Mouse (Mus musculus) MEL (cell line): Measurements from ENCODE around the gene Itga10. TPM values are rescaled to one million over a fixed set of nuclear protein-coding genes. Genes with fewer than 3 reads are reported as not detected.

Experiments
- DNase-seq: peaks from one replicate; pipeline ENCODE4 v3.0.0; 2011; ENCODE audit warnings: low read depth, low spot score
- H3K27ac ChIP-seq: 2 replicates; pipeline ENCODE4 v1.5.1; 2012; ENCODE audit warnings: low read depth, mild to moderate bottlenecking, control low read depth, low read length, moderate library complexity; ENCODE audit not compliant: control insufficient read depth
- H3K27me3 ChIP-seq, 2 experiments: fragments of 150-350 bp in 1 of 2; sonication (generic) in 1 of 2; 2 replicates each; pipeline ENCODE4 v1.6.1; 2012; ENCODE audit warnings: low read length in 2 of 2, mild to moderate bottlenecking in 2 of 2, improper control_type of control experiment in 1 of 2, moderate library complexity in 1 of 2; ENCODE audit not compliant: insufficient read depth in 2 of 2, control insufficient read depth in 1 of 2
- H3K36me3 ChIP-seq, 2 experiments: 2 replicates each; pipeline ENCODE4 v1.6.1; 2012 to 2014; ENCODE audit warnings: low read length in 2 of 2, improper control_type of control experiment in 1 of 2, inconsistent platforms in 1 of 2, mild to moderate bottlenecking in 1 of 2; ENCODE audit not compliant: insufficient read depth in 2 of 2, control insufficient read depth in 1 of 2
- H3K4me1 ChIP-seq, 2 experiments: fragments of 150-350 bp in 1 of 2; sonication (generic) in 1 of 2; 2 replicates each; pipeline ENCODE4 v1.6.1; 2012; ENCODE audit warnings: low read length in 2 of 2, improper control_type of control experiment in 1 of 2, mild to moderate bottlenecking in 1 of 2; ENCODE audit not compliant: insufficient read depth in 2 of 2, control insufficient read depth in 1 of 2
- H3K4me3 ChIP-seq, 2 experiments: fragments of 150-350 bp in 1 of 2; sonication (generic) in 1 of 2; 2 replicates each; pipeline ENCODE4 v1.5.1; 2012; ENCODE audit warnings: low read depth in 2 of 2, low read length in 2 of 2, mild to moderate bottlenecking in 2 of 2, moderate library complexity in 2 of 2, control low read depth in 1 of 2, improper control_type of control experiment in 1 of 2; ENCODE audit not compliant: control insufficient read depth in 1 of 2, insufficient read depth in 1 of 2
- H3K79me2 ChIP-seq: 2 replicates; pipeline ENCODE4 v1.6.1; 2012; ENCODE audit warnings: mild to moderate bottlenecking, low read length, moderate library complexity; ENCODE audit not compliant: control insufficient read depth, poor library complexity, insufficient read depth
- H3K9ac ChIP-seq: 2 replicates; pipeline ENCODE4 v1.6.1; 2012; ENCODE audit warnings: low read depth, mild to moderate bottlenecking, control low read depth, low read length, moderate library complexity; ENCODE audit not compliant: control insufficient read depth, poor library complexity, severe bottlenecking
- H3K9me3 ChIP-seq: fragments of 150-350 bp; sonication (generic); replicated peaks from 2 replicates; pipeline ENCODE4 v1.6.1; 2012; ENCODE audit warnings: mild to moderate bottlenecking, low read length, improper control_type of control experiment, moderate library complexity; ENCODE audit not compliant: insufficient read depth
- CHD2 ChIP-seq: IDR thresholded peaks from 2 replicates; pipeline ENCODE4 v1.6.1; 2011; ENCODE audit warnings: low read length, improper control_type of control experiment
- CTCF ChIP-seq, 3 experiments: IDR thresholded peaks in 2 of 3; conservative IDR thresholded peaks in 1 of 3; 2 replicates each; pipeline ENCODE4 v1.5.1; 2011 to 2012; ENCODE audit warnings: low read length in 3 of 3, low read depth in 2 of 3, mild to moderate bottlenecking in 2 of 3, improper control_type of control experiment in 1 of 3, inconsistent platforms in 1 of 3, mixed read lengths in 1 of 3, moderate library complexity in 1 of 3; ENCODE audit not compliant: control insufficient read depth in 1 of 3, insufficient read depth in 1 of 3, poor library complexity in 1 of 3, severe bottlenecking in 1 of 3
- ELF1 ChIP-seq: IDR thresholded peaks from 2 replicates; pipeline ENCODE4 v1.6.1; 2014; ENCODE audit warnings: low read depth, mild to moderate bottlenecking, inconsistent platforms, low read length, improper control_type of control experiment, moderate library complexity
- EP300 ChIP-seq, 2 experiments: IDR thresholded peaks; 2 replicates each; pipeline ENCODE4 v1.6.1; 2011; ENCODE audit warnings: improper control_type of control experiment in 2 of 2, low read length in 2 of 2, low read depth in 1 of 2, mild to moderate bottlenecking in 1 of 2
- ETS1 ChIP-seq: IDR thresholded peaks from 2 replicates; pipeline ENCODE4 v1.6.1; 2012; ENCODE audit warnings: low read depth, mild to moderate bottlenecking, inconsistent platforms, low read length, improper control_type of control experiment, moderate library complexity
- GABPA ChIP-seq: IDR thresholded peaks from 2 replicates; pipeline ENCODE4 v1.6.1; 2012; ENCODE audit warnings: low read depth, mild to moderate bottlenecking, inconsistent platforms, low read length, improper control_type of control experiment, moderate library complexity
- GATA1 ChIP-seq: IDR thresholded peaks from 2 replicates; pipeline ENCODE4 v1.6.1; 2011; ENCODE audit warnings: low read depth, low read length, improper control_type of control experiment
- HCFC1 ChIP-seq: IDR thresholded peaks from 2 replicates; pipeline ENCODE4 v1.6.1; 2012; ENCODE audit warnings: low read depth, mild to moderate bottlenecking, inconsistent platforms, low read length, improper control_type of control experiment, moderate library complexity
- KAT2A ChIP-seq: conservative IDR thresholded peaks from 2 replicates; pipeline ENCODE4 v1.6.1; 2012; ENCODE audit warnings: low read depth, low read length, improper control_type of control experiment, inconsistent platforms
- MAFK ChIP-seq: IDR thresholded peaks from 2 replicates; pipeline ENCODE4 v1.6.1; 2011; ENCODE audit warnings: low read depth, mild to moderate bottlenecking, low read length, improper control_type of control experiment, borderline replicate concordance
- MAZ ChIP-seq: IDR thresholded peaks from 2 replicates; pipeline ENCODE4 v1.6.1; 2012; ENCODE audit warnings: low read depth, mild to moderate bottlenecking, inconsistent platforms, low read length, improper control_type of control experiment
- MEF2A ChIP-seq: IDR thresholded peaks from 2 replicates; pipeline ENCODE4 v1.6.1; 2014; ENCODE audit warnings: low read depth, mild to moderate bottlenecking, inconsistent platforms, low read length, improper control_type of control experiment; ENCODE audit not compliant: poor library complexity, insufficient replicate concordance, severe bottlenecking; ENCODE audit errors: extremely low read depth
- MXI1 ChIP-seq: IDR thresholded peaks from 2 replicates; pipeline ENCODE4 v1.6.1; 2011; ENCODE audit warnings: mild to moderate bottlenecking, low read depth, low read length, improper control_type of control experiment
- MYC ChIP-seq: IDR thresholded peaks from 2 replicates; pipeline ENCODE4 v1.6.1; 2011; ENCODE audit warnings: low read depth, mild to moderate bottlenecking, low read length, improper control_type of control experiment, moderate library complexity
- NELFE ChIP-seq: IDR thresholded peaks from 2 replicates; pipeline ENCODE4 v1.6.1; 2011; ENCODE audit warnings: low read depth, low read length, improper control_type of control experiment
- NRF1 ChIP-seq: IDR thresholded peaks from 2 replicates; pipeline ENCODE4 v1.6.1; 2014; ENCODE audit warnings: low read depth, mild to moderate bottlenecking, inconsistent platforms, low read length, improper control_type of control experiment, moderate library complexity; ENCODE audit not compliant: poor library complexity, insufficient read depth, severe bottlenecking
- POLR2A ChIP-seq, 2 experiments: IDR thresholded peaks; 2 replicates each; pipeline ENCODE4 v1.6.1; 2011 to 2012; ENCODE audit warnings: low read length in 2 of 2, mild to moderate bottlenecking in 2 of 2, control low read depth in 1 of 2, improper control_type of control experiment in 1 of 2, low read depth in 1 of 2, moderate library complexity in 1 of 2; ENCODE audit not compliant: control insufficient read depth in 1 of 2, insufficient read depth in 1 of 2, poor library complexity in 1 of 2
- POLR2AphosphoS2 ChIP-seq: IDR thresholded peaks from 2 replicates; pipeline ENCODE4 v1.6.1; 2011; ENCODE audit warnings: low read length, improper control_type of control experiment
- POLR2AphosphoS5 ChIP-seq: IDR thresholded peaks from 2 replicates; pipeline ENCODE4 v1.6.1; 2012; ENCODE audit warnings: low read depth, borderline replicate concordance, mild to moderate bottlenecking, inconsistent platforms, low read length, moderate library complexity, mixed read lengths
- RAD21 ChIP-seq: IDR thresholded peaks from 2 replicates; pipeline ENCODE4 v1.6.1; 2011; ENCODE audit warnings: mild to moderate bottlenecking, low read depth, low read length, improper control_type of control experiment
- RCOR1 ChIP-seq: IDR thresholded peaks from 2 replicates; pipeline ENCODE4 v1.6.1; 2012; ENCODE audit warnings: low read depth, mild to moderate bottlenecking, inconsistent platforms, low read length, improper control_type of control experiment
- TAL1 ChIP-seq: IDR thresholded peaks from 2 replicates; pipeline ENCODE4 v1.6.1; 2012; ENCODE audit warnings: mild to moderate bottlenecking, inconsistent platforms, low read length, moderate library complexity, mixed read lengths
- TBP ChIP-seq: IDR thresholded peaks from 2 replicates; pipeline ENCODE4 v1.8.0; 2011; ENCODE audit warnings: low read depth, low read length, improper control_type of control experiment
- TCF12 ChIP-seq: IDR thresholded peaks from 2 replicates; pipeline ENCODE4 v1.6.1; 2014; ENCODE audit warnings: low read depth, mild to moderate bottlenecking, inconsistent platforms, low read length, improper control_type of control experiment, moderate library complexity
- USF1 ChIP-seq: IDR thresholded peaks from 2 replicates; pipeline ENCODE4 v1.6.1; 2014; ENCODE audit warnings: low read depth, mild to moderate bottlenecking, inconsistent platforms, low read length, improper control_type of control experiment, moderate library complexity
- USF2 ChIP-seq, 2 experiments: IDR thresholded peaks; 2 replicates each; pipeline ENCODE4 v1.6.1; 2011 to 2012; ENCODE audit warnings: improper control_type of control experiment in 2 of 2, low read length in 2 of 2, borderline replicate concordance in 1 of 2, inconsistent platforms in 1 of 2, low read depth in 1 of 2, mild to moderate bottlenecking in 1 of 2; ENCODE audit not compliant: insufficient read depth in 1 of 2
- ZKSCAN1 ChIP-seq: IDR thresholded peaks from 2 replicates; pipeline ENCODE4 v1.6.1; 2012; ENCODE audit warnings: low read depth, mild to moderate bottlenecking, inconsistent platforms, low read length, improper control_type of control experiment, moderate library complexity
- ZMIZ1 ChIP-seq: IDR thresholded peaks from 2 replicates; pipeline ENCODE4 v1.6.1; 2012; ENCODE audit warnings: low read depth, mild to moderate bottlenecking, inconsistent platforms, low read length, improper control_type of control experiment, moderate library complexity
- polyA plus RNA-seq, 2 experiments: library from polyadenylated mRNA; stranded (reverse) in 1 of 2; unstranded in 1 of 2; fragments of >175 nt in 1 of 2; fragments of >200 nt in 1 of 2; gene quantifications; 2 replicates each; pipeline versions ENCODE4 v1.2.1 to v1.2.4; 2012; ENCODE audit warnings: low replicate concordance in 2 of 2, low read depth in 1 of 2; ENCODE audit not compliant: insufficient read length in 2 of 2, insufficient read depth in 1 of 2, missing spikeins in 1 of 2
- total RNA-seq: library from RNA; depleted of rRNA; stranded (reverse); fragments of 300-350 nt; gene quantifications from 2 replicates; pipeline ENCODE4 v1.2.3, GENCODE M21; 2012

The Itga10 gene
- total and polyA plus RNA-seq, 3 experiments = 1.0 to 2.9 TPM; not detected in 1

- H3K9ac ChIP-seq = peak overlapping the region; percentile 3; the same call in 1 of the 2 replicates
- peaks cover 18 to 37% of the 10 kb centered on the region in 2 experiments for H3K36me3 ChIP-seq
- no peaks in the 10 kb centered on the region for H3K27me3 ChIP-seq
- peaks cover 7 to 24% of the 10 kb centered on the region in 2 experiments for H3K4me1 ChIP-seq
- TF ChIP-seq TAL1 = no peak
- TF ChIP-seq USF1 = no peak
- no peak for TF ChIP-seq NRF1
- peak in 1 of 2 experiments; percentile 42; a peak in 1 of 4 replicates for TF ChIP-seq POLR2A (IDR thresholded peaks at IDR 0.05; ENCODE audit: control insufficient read depth in 1 of 2, insufficient read depth in 1 of 2, low read depth in 1 of 2, low read length in 2 of 2, poor library complexity in 1 of 2)
- no peak for TF ChIP-seq ETS1
- peak; percentile 62; the same call in 1 of the 2 replicates for TF ChIP-seq POLR2AphosphoS2
- peak; percentile 90 for TF ChIP-seq TBP
- peaks cover 33% of the 10 kb centered on the region for H3K79me2 ChIP-seq
- peak; percentile 65 for DNase-seq
- no peak overlapping the region; a peak in 1 of 4 replicates for H3K4me3 ChIP-seq
- H3K27ac ChIP-seq = no peak overlapping the region
- H3K9me3 ChIP-seq = no peaks in the 10 kb centered on the region
Observed at GRCm38 (mm10) chr3:96634015-96634414, 11.4 kb upstream of the Itga10 start.

- peak; percentile 99 for DNase-seq
- Histone ChIP-seq H3K4me3 (peak within 1 kb of the TSS; percentile 73 to 89), H3K9me3 (no peaks in the 10 kb centered on the region), H3K27me3 (no peaks in the 10 kb centered on the region), H3K4me1 (peaks cover 7 to 23% of the 10 kb centered on the region in 2 experiments), H3K79me2 (peaks cover 24% of the 10 kb centered on the region), H3K27ac (peak within 1 kb of the TSS; percentile 80), H3K36me3 (peaks cover 18 to 36% of the 10 kb centered on the region in 2 experiments), H3K9ac (peak within 1 kb of the TSS; percentile 87)
- TF ChIP-seq ZMIZ1 (peak; percentile 90), POLR2AphosphoS5 (peak; percentile 34; the same call in 1 of the 2 replicates), ZKSCAN1 (no peak), TBP (peak; percentile 95), USF2 (IDR thresholded peaks at IDR 0.05; ENCODE audit: borderline replicate concordance in 1 of 2, insufficient read depth in 1 of 2, low read depth in 1 of 2, low read length in 2 of 2) (no peak), GATA1 (no peak), ELF1 (peak; percentile 62; the same call in 1 of the 2 replicates), TAL1 (no peak), HCFC1 (peak; percentile 88), RCOR1 (no peak), MXI1 (peak; percentile 97), RAD21 (no peak), KAT2A (peak; percentile 63; the same call in 1 of the 2 replicates), MAFK (no peak), MAZ (peak; percentile 80; the same call in 1 of the 2 replicates), NELFE (peak; percentile 88), CHD2 (no peak), MEF2A (0 out of 2 replicates have a peak, but pooled peaks have one; percentile 15), TCF12 (peak; percentile 76), MYC (peak; percentile 83), CTCF (IDR thresholded peaks at IDR 0.05 in 2 of 3, conservative IDR thresholded peaks at IDR 0.05 in 1 of 3; ENCODE audit: control insufficient read depth in 1 of 3, insufficient read depth in 1 of 3, low read depth in 2 of 3, low read length in 3 of 3, poor library complexity in 1 of 3, severe bottlenecking in 1 of 3) (peak in 2 of 3 experiments; percentile 48 to 49; a peak in 5 of 6 replicates), EP300 (IDR thresholded peaks at IDR 0.05; ENCODE audit: low read depth in 1 of 2, low read length in 2 of 2) (peak in 1 of 2 experiments; percentile 47; a peak in 1 of 4 replicates), GABPA (0 out of 2 replicates have a peak, but pooled peaks have one; percentile 39)
Observed at GRCm38 (mm10) chr3:96634928-96635879, 10.2 kb upstream of the Itga10 start, which contains the start of the genes Pex11b and Gm42957. Gene Pex11b (plus strand): TSS chr3:96635376. Gene Gm42957 (plus strand): TSS chr3:96635474.
